Mouse (Mus musculus) lung, embryonic 16.5 days (tissue): ENCODE measurements around the gene Dnttip2. TPM values are rescaled to one million over a fixed set of nuclear protein-coding genes. Genes with fewer than 3 reads are reported as not detected.

Experiments
- ATAC-seq: fragments of 200-750 bp; cut with Nextera tagmentation; 2 replicates; pipeline ENCODE4 v1.8.0; 2017; ENCODE audit warnings: low read depth, mild to moderate bottlenecking, moderate library complexity
- H3K27ac ChIP-seq: fragments of 300-500 bp; sonication (generic); 2 replicates; pipeline ENCODE4 v1.5.1; 2014; ENCODE audit warnings: mild to moderate bottlenecking, control low read depth, low read length
- H3K27me3 ChIP-seq: fragments of 300-500 bp; sonication (generic); 2 replicates; pipeline ENCODE4 v1.6.1; 2014; ENCODE audit warnings: low read depth, low read length, mixed read lengths; ENCODE audit not compliant: control insufficient read depth, insufficient read depth
- H3K36me3 ChIP-seq: fragments of 300-500 bp; sonication (generic); 2 replicates; pipeline ENCODE4 v1.6.1; 2014; ENCODE audit warnings: low read length; ENCODE audit not compliant: control insufficient read depth, insufficient read depth
- H3K4me1 ChIP-seq: fragments of 300-500 bp; sonication (generic); replicated peaks from 2 replicates; pipeline ENCODE4 v1.6.1; 2014; ENCODE audit warnings: low read length, mixed read lengths; ENCODE audit not compliant: control insufficient read depth, insufficient read depth
- H3K4me2 ChIP-seq: fragments of 300-500 bp; sonication (generic); 2 replicates; pipeline ENCODE4 v1.6.1; 2014; ENCODE audit warnings: low read depth, low read length, control low read depth
- H3K4me3 ChIP-seq: fragments of 300-500 bp; sonication (generic); 2 replicates; pipeline ENCODE4 v1.5.1; 2014; ENCODE audit warnings: mild to moderate bottlenecking, low read length, control low read depth
- H3K9ac ChIP-seq: fragments of 300-500 bp; sonication (generic); 2 replicates; pipeline ENCODE4 v1.6.1; 2014; ENCODE audit warnings: low read length, control low read depth
- H3K9me3 ChIP-seq: fragments of 300-500 bp; sonication (generic); 2 replicates; pipeline ENCODE4 v1.6.1; 2016; ENCODE audit warnings: low read length; ENCODE audit not compliant: control insufficient read depth
- WGBS: fragments of 180-500 bp; shearing (Covaris S2); extraction: QIAGEN DNeasy Blood & Tissue Kit; methylation state at CpG from one replicate; pipeline ENCODE4 v1.1.7; 2014; 5-methylcytosine and 5-hydroxymethylcytosine counted together
- polyA plus RNA-seq: library from polyadenylated mRNA; unstranded; fragments of >200 nt; fragmentation: Nextera tagmentation; extraction: Ambion mirVana; gene quantifications from 2 replicates; pipeline ENCODE4 v1.2.1, GENCODE M21; 2015

The Dnttip2 gene
- polyA plus RNA-seq, 1 experiment from 2014 or later = 61.8 TPM

GRCm38 (mm10) chr3:122295511-122295910 is 21.3 kb downstream of the Dnttip2 start:
- no peak overlapping the region for H3K4me2 ChIP-seq
- H3K9ac ChIP-seq = no peak overlapping the region
- no peak for ATAC-seq
- no peaks in the 10 kb centered on the region for H3K36me3 ChIP-seq
- H3K4me1 ChIP-seq = peaks cover 9% of the 10 kb centered on the region
- H3K4me3 ChIP-seq = no peak overlapping the region
- H3K9me3 ChIP-seq = no peaks in the 10 kb centered on the region
- WGBS = 14% methylated on average over 5 of the region's 5 CpGs
- no peaks in the 10 kb centered on the region for H3K27me3 ChIP-seq
- no peak overlapping the region for H3K27ac ChIP-seq

DNA sequence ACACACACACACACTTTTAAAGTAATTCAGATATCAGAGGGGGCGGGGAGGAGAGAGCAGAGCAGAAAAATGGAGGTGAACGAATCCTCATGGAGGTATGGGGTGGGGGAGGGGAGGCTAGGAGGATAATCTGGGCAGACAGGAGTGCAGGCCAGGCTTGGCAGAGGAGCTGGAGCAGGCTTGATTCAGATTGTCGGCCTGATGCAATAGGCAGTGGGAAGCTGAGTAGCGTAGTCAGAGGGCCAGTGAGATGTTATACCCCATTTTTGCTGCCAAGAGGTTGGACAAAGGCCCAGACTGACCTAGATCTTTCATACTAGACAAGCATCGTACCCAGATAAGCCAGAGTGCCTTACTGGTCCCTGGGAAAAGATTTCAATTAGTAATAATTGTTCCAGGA is 22.8 kb downstream of the Dnttip2 start:
- ATAC-seq = no peak
- Histone ChIP-seq H3K4me1 (peaks cover 9% of the 10 kb centered on the region), H3K9me3 (no peaks in the 10 kb centered on the region), H3K36me3 (no peaks in the 10 kb centered on the region), H3K9ac (no peak overlapping the region), H3K27ac (no peak overlapping the region), H3K4me3 (no peak overlapping the region), H3K4me2 (no peak overlapping the region), H3K27me3 (no peaks in the 10 kb centered on the region)
- 54% methylated on average over 5 of the region's 5 CpGs for WGBS

- no peak; the same call in 1 of the 2 replicates for ATAC-seq
Measured at GRCm38 (mm10) chr3:122300983-122301919, 27.1 kb downstream of the Dnttip2 start.

GRCm38 (mm10) chr3:122304560-122304959 is 30.4 kb downstream of the Dnttip2 start:
- no peak for ATAC-seq
- no peaks in the 10 kb centered on the region for H3K9me3 ChIP-seq
- H3K4me3 ChIP-seq = no peak overlapping the region
- H3K4me1 ChIP-seq = no peaks in the 10 kb centered on the region
- 78% methylated on average over 4 of the region's 4 CpGs for WGBS
- H3K36me3 ChIP-seq = no peaks in the 10 kb centered on the region
- no peak overlapping the region for H3K9ac ChIP-seq
- no peak overlapping the region for H3K4me2 ChIP-seq
- no peak overlapping the region for H3K27ac ChIP-seq
- no peaks in the 10 kb centered on the region for H3K27me3 ChIP-seq

More at GRCm38 (mm10) chr3:122300983-122301919, 27.1 kb downstream of the Dnttip2 start:
- H3K9me3 ChIP-seq = no peaks in the 10 kb centered on the region
- WGBS = 58% methylated on average over 9 of the region's 9 CpGs
- no peaks in the 10 kb centered on the region for H3K36me3 ChIP-seq
- no peaks in the 10 kb centered on the region for H3K4me1 ChIP-seq
- no peak overlapping the region for H3K4me2 ChIP-seq
- H3K27ac ChIP-seq = no peak overlapping the region
- H3K27me3 ChIP-seq = no peaks in the 10 kb centered on the region
- H3K4me3 ChIP-seq = no peak overlapping the region
- no peak overlapping the region for H3K9ac ChIP-seq

DNA sequence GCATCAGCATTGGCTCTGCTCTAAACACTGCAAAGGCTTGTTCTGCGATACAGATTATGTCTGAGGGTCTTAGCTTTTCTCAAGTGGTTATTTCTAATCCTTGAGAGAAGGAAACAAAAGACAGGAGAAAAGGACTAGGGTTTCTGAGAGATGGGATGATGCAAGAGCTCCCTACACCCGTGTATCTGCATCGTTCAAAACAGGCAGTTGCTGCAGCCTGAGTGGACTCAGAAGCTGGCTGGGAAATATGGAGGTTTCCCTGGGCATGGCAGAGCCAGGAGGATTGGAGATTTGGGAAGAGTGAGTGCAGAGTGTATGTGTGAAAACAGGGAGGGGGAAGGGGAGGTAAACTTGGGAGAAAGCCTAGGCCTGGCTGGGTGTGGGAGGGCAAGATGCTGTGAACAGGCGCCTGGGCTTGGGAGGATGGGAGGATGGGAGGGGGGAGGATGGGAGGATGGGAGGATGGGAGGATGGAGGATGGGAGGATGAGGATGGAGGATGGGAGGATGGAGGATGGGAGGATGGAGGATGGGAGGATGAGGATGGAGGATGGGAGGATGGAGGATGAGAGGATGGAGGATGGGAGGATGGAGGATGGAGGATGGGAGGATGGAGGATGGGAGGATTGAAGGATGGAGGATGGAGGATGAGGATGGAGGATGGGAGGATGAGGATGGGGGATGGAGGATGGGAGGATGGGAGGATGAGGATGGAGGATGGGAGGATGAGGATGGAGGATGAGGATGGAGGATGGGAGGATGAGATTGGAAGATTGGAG is 33.9 kb downstream of the Dnttip2 start:
- Histone ChIP-seq H3K9ac (no peak overlapping the region), H3K9me3 (no peaks in the 10 kb centered on the region), H3K27me3 (no peaks in the 10 kb centered on the region), H3K27ac (no peak overlapping the region), H3K4me1 (no peaks in the 10 kb centered on the region), H3K4me3 (no peak overlapping the region), H3K4me2 (no peak overlapping the region), H3K36me3 (no peaks in the 10 kb centered on the region)
- WGBS = 35% methylated on average over 4 of the region's 4 CpGs
- peak; percentile 35; the same call in 1 of the 2 replicates for ATAC-seq

GRCm38 (mm10) chr3:122308981-122309380 is 34.8 kb downstream of the Dnttip2 start:
- Histone ChIP-seq H3K4me2 (no peak overlapping the region), H3K27ac (no peak overlapping the region), H3K9ac (no peak overlapping the region), H3K4me3 (no peak overlapping the region), H3K36me3 (no peaks in the 10 kb centered on the region), H3K9me3 (no peaks in the 10 kb centered on the region), H3K27me3 (no peaks in the 10 kb centered on the region), H3K4me1 (no peaks in the 10 kb centered on the region; the same call in 1 of the 2 replicates)
- 23% methylated on average over 6 of the region's 6 CpGs for WGBS
- ATAC-seq = no peak

DNA sequence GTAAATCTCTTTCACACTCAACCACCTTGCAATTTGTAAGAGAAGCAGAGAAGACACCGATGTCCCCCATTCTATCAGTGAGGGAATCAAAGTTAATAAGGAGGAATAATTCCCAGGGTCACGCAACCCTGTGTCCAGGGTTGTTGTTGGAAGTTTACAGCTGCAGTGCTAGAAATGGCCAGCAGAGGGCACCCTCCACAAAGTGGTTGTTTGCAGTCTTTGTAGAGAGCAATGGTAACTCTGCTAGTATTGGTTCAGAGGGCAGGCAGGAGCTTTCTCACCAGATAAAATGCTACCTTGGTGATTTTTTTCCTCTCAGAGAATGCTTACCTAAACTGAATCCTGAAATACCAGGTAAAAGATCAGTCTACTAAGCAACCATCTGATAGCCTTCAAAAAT is 37.9 kb downstream of the Dnttip2 start:
- no peaks in the 10 kb centered on the region for H3K36me3 ChIP-seq
- peaks cover 4% of the 10 kb centered on the region for H3K4me1 ChIP-seq
- peak; percentile 34; the same call in 1 of the 2 replicates for ATAC-seq
- no peaks in the 10 kb centered on the region for H3K9me3 ChIP-seq
- H3K27me3 ChIP-seq = no peaks in the 10 kb centered on the region
- 7% methylated on average over 2 of the region's 2 CpGs for WGBS
- no peak overlapping the region for H3K9ac ChIP-seq
- no peak overlapping the region for H3K4me2 ChIP-seq
- no peak overlapping the region for H3K27ac ChIP-seq
- H3K4me3 ChIP-seq = no peak overlapping the region

DNA sequence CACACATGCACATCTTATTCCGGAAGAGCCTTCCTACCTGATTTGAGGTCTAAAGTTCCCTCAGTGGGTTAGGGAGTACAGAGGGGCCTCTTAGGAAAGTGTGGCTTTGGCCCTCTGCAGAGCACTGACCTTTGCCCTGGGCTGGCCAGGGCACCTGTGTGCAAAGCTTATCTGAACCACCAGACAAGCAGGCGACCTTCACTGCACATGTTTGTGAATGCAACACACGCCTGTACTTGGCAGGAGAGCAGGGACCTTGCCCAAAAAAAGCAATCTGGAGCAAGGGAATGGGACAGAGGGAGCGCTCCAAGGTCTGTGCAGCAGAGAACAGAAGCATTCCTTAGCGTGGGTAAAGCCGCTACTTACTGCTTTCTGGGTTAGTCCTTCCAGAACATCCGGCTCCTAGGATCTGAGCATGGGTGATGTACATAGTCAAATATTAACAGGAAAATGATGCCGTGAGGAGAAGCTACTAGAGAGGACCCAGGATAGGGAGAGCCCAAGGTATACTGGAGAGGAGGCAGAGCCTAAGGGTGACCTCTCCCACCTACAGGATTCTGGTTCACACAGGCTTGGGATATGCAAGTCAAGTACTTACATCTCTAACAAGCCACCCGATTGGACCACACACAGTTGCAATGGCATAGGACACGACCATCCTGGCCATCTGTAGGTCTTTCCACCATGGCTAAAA is 38.9 kb downstream of the Dnttip2 start:
- Histone ChIP-seq H3K4me1 (peaks cover 7% of the 10 kb centered on the region), H3K9ac (no peak overlapping the region), H3K27ac (no peak overlapping the region), H3K27me3 (no peaks in the 10 kb centered on the region), H3K36me3 (no peaks in the 10 kb centered on the region), H3K9me3 (no peaks in the 10 kb centered on the region), H3K4me2 (no peak overlapping the region), H3K4me3 (no peak overlapping the region)
- no peak for ATAC-seq
- 63% methylated on average over 10 of the region's 10 CpGs for WGBS

DNA sequence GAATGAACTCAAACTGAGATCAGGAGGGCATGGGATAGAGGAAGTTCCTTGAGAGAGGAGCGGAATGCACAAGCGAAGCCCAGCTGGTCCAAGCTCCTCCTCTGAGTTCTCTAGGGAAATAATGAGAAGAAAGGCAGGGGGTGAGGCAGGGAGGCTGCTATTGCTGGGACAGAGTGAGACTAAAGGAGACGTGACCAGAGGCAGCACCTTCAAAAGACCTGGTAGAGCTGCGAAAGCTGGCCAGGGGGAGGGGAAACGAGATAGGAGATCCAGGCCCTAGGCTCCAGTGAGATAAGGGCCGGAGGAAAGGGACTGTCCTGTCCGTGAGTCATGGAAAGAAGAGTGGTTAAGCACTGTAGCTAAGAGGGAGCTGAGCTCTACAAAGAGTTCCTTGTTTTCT is 39.7 kb downstream of the Dnttip2 start:
- no peak overlapping the region for H3K4me3 ChIP-seq
- ATAC-seq = no peak
- peaks cover 7% of the 10 kb centered on the region for H3K4me1 ChIP-seq
- 52% methylated on average over 7 of the region's 7 CpGs for WGBS
- H3K36me3 ChIP-seq = no peaks in the 10 kb centered on the region
- H3K9me3 ChIP-seq = no peaks in the 10 kb centered on the region
- no peak overlapping the region for H3K27ac ChIP-seq
- no peaks in the 10 kb centered on the region for H3K27me3 ChIP-seq
- H3K9ac ChIP-seq = no peak overlapping the region
- no peak overlapping the region for H3K4me2 ChIP-seq
